Mouse (Mus musculus): ENCODE data around the gene Fry. TPM values are rescaled to one million over a fixed set of nuclear protein-coding genes. Genes with fewer than 3 reads are reported as not detected.

Fry gene
- polyA plus RNA-seq, 1 experiment from 2014 or later, result 8.8 TPM

- Histone ChIP-seq H3K4me2 (no peak overlapping the region), H3K9me3 (ENCODE audit: control insufficient read depth, low read length) (no peaks in the 10 kb centered on the region), H3K36me3 (ENCODE audit: control insufficient read depth, insufficient read depth, low read length) (no peaks in the 10 kb centered on the region), H3K4me1 (ENCODE audit: control insufficient read depth, insufficient read depth, low read length) (peaks cover 8% of the 10 kb centered on the region), H3K4me3 (ENCODE audit: low read depth, low read length) (no peak overlapping the region), H3K27me3 (ENCODE audit: control insufficient read depth, insufficient read depth, low read length) (no peaks in the 10 kb centered on the region; the same call in 1 of the 2 replicates), H3K9ac (ENCODE audit: low read length) (no peak overlapping the region), H3K27ac (ENCODE audit: low read depth, low read length) (no peak overlapping the region)
- ATAC-seq (ENCODE audit: low FRiP score) (no peak), DNase-seq (ENCODE audit: low spot score, missing footprints) (no peak)
- WGBS, result 92% methylated on average over 16 of the region's 16 CpGs
These were observed 143.7 kb downstream of the Fry start for GRCm38 (mm10) chr5:150262046-150262716.

GRCm38 (mm10) chr5:150262717-150263103 lies 144.3 kb downstream of the Fry start:
- WGBS, result 87% methylated on average over 5 of the region's 5 CpGs
- ATAC-seq (ENCODE audit: low FRiP score), result no peak
- H3K36me3 ChIP-seq (ENCODE audit: control insufficient read depth, insufficient read depth, low read length), result no peaks in the 10 kb centered on the region
- no peak overlapping the region for H3K27ac ChIP-seq (ENCODE audit: low read depth, low read length)
- H3K9ac ChIP-seq (ENCODE audit: low read length), result no peak overlapping the region
- H3K27me3 ChIP-seq (ENCODE audit: control insufficient read depth, insufficient read depth, low read length), result no peaks in the 10 kb centered on the region; the same call in 1 of the 2 replicates
- no peak for DNase-seq (ENCODE audit: low spot score, missing footprints)
- H3K4me2 ChIP-seq, result no peak overlapping the region
- no peak overlapping the region for H3K4me3 ChIP-seq (ENCODE audit: low read depth, low read length)
- H3K9me3 ChIP-seq (ENCODE audit: control insufficient read depth, low read length), result no peaks in the 10 kb centered on the region
- H3K4me1 ChIP-seq (ENCODE audit: control insufficient read depth, insufficient read depth, low read length), result peaks cover 8% of the 10 kb centered on the region

DNA sequence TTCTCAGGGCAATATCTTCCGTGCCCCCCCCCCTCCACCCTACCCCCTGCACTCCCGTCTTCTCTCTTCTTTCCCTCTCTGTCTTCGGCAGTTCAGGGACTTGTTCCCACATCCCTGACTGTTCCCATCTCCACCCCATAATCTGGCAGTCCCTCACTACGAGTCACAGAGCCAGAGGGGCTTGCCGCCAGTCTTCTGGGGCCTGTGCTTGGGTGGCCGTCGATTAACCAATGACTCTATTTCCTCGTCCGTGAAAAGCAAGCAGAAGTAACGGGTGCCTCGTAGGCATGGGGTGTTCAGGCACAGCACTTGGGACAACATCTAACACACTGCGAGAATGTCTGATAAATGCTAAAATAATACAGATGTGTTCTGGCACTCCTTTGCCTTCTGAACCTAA lies 144.7 kb downstream of the Fry start:
- DNase-seq (ENCODE audit: low spot score, missing footprints) (no peak), ATAC-seq (ENCODE audit: low FRiP score) (no peak)
- Histone ChIP-seq H3K4me3 (ENCODE audit: low read depth, low read length) (no peak overlapping the region), H3K4me1 (ENCODE audit: control insufficient read depth, insufficient read depth, low read length) (peaks cover 8% of the 10 kb centered on the region), H3K9ac (ENCODE audit: low read length) (no peak overlapping the region), H3K9me3 (ENCODE audit: control insufficient read depth, low read length) (no peaks in the 10 kb centered on the region), H3K27ac (ENCODE audit: low read depth, low read length) (no peak overlapping the region), H3K36me3 (ENCODE audit: control insufficient read depth, insufficient read depth, low read length) (no peaks in the 10 kb centered on the region), H3K4me2 (no peak overlapping the region), H3K27me3 (ENCODE audit: control insufficient read depth, insufficient read depth, low read length) (no peaks in the 10 kb centered on the region; the same call in 1 of the 2 replicates)
- WGBS, result 82% methylated on average over 12 of the region's 12 CpGs

DNA sequence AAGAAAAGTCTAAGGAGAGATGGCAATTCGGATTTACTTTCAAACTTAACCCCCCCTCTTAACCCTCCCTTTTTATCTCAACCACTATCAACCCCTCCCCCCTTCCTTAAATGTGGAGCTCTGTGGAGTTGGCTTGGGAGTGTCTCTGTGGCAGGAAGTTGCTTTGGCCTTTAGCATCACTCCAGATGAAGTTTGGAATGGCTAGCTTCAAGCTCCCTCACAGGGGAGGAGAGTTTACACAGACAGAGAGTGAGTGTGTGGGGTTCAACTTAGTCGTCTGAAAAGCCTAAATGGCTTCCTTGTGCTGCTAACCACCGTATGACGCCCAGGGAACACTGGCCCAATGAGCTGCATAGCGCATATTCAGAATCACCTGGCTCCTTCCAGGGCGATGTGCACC lies 145.2 kb downstream of the Fry start:
- DNase-seq (ENCODE audit: low spot score, missing footprints) (no peak), ATAC-seq (ENCODE audit: low FRiP score) (no peak)
- Histone ChIP-seq H3K36me3 (ENCODE audit: control insufficient read depth, insufficient read depth, low read length) (no peaks in the 10 kb centered on the region), H3K9me3 (ENCODE audit: control insufficient read depth, low read length) (no peaks in the 10 kb centered on the region; the same call in 1 of the 2 replicates), H3K4me1 (ENCODE audit: control insufficient read depth, insufficient read depth, low read length) (peaks cover 8% of the 10 kb centered on the region), H3K4me3 (ENCODE audit: low read depth, low read length) (no peak overlapping the region), H3K9ac (ENCODE audit: low read length) (no peak overlapping the region), H3K4me2 (no peak overlapping the region), H3K27ac (ENCODE audit: low read depth, low read length) (no peak overlapping the region), H3K27me3 (ENCODE audit: control insufficient read depth, insufficient read depth, low read length) (no peaks in the 10 kb centered on the region)
- 79% methylated on average over 6 of the region's 6 CpGs for WGBS

DNA sequence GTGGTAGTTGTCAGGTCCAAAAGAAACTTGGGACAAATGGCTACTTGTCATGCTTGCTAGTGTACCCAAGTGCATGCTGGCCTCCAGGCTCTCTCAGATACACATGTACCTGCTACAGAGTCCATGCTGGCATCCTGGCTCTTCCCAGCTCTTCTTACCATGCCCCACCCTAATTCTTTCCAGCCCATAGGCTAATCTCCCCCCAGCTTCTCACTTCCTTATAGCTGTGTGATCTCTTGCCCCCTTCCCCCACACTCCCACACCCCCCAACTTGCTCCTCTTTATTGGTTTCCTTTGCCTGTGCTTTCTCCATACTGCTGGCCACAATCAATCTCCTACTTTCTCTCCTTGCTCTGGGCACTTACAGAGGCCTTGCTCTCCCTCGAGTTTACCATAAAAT lies 146.6 kb downstream of the Fry start:
- no peaks in the 10 kb centered on the region; the same call in 1 of the 2 replicates for H3K9me3 ChIP-seq (ENCODE audit: control insufficient read depth, low read length)
- no peaks in the 10 kb centered on the region for H3K27me3 ChIP-seq (ENCODE audit: control insufficient read depth, insufficient read depth, low read length)
- H3K4me2 ChIP-seq, result no peak overlapping the region
- H3K9ac ChIP-seq (ENCODE audit: low read length), result no peak overlapping the region
- no peak overlapping the region for H3K27ac ChIP-seq (ENCODE audit: low read depth, low read length)
- H3K4me3 ChIP-seq (ENCODE audit: low read depth, low read length), result no peak overlapping the region
- no peaks in the 10 kb centered on the region for H3K4me1 ChIP-seq (ENCODE audit: control insufficient read depth, insufficient read depth, low read length)
- no peaks in the 10 kb centered on the region for H3K36me3 ChIP-seq (ENCODE audit: control insufficient read depth, insufficient read depth, low read length)
- WGBS, result 64% methylated on average over 1 of the region's 1 CpGs
- DNase-seq (ENCODE audit: low spot score, missing footprints) (no peak), ATAC-seq (ENCODE audit: low FRiP score) (no peak)

DNA sequence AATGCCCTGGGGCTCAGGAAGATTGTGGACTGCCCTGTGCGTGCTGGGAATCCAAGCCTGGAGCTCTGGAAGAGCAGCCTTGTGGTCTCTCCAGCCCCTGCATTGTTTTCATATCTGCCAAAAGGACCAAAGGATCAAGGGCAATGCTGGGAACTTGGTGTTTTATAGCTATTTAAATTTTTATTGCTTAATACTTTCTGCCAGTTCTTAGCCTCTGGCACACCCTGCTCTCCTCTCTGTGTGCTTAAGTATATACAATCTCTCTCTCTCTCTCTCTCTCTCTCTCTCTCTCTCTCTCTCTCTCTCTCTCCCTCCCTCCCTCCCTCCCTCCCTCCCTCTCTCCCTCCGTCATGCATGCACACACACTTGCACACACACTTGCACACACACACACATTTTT lies 147.5 kb downstream of the Fry start:
- Histone ChIP-seq H3K4me2 (no peak overlapping the region), H3K9ac (ENCODE audit: low read length) (no peak overlapping the region), H3K4me3 (ENCODE audit: low read depth, low read length) (no peak overlapping the region), H3K27me3 (ENCODE audit: control insufficient read depth, insufficient read depth, low read length) (no peaks in the 10 kb centered on the region), H3K27ac (ENCODE audit: low read depth, low read length) (no peak overlapping the region), H3K36me3 (ENCODE audit: control insufficient read depth, insufficient read depth, low read length) (no peaks in the 10 kb centered on the region), H3K4me1 (ENCODE audit: control insufficient read depth, insufficient read depth, low read length) (no peaks in the 10 kb centered on the region), H3K9me3 (ENCODE audit: control insufficient read depth, low read length) (no peaks in the 10 kb centered on the region; the same call in 1 of the 2 replicates)
- WGBS, result 72% methylated on average over 2 of the region's 2 CpGs
- ATAC-seq (ENCODE audit: low FRiP score), result no peak
- DNase-seq (ENCODE audit: low spot score, missing footprints), result no peak

- Histone ChIP-seq H3K27ac (ENCODE audit: low read depth, low read length) (no peak overlapping the region), H3K27me3 (ENCODE audit: control insufficient read depth, insufficient read depth, low read length) (no peaks in the 10 kb centered on the region), H3K9me3 (ENCODE audit: control insufficient read depth, low read length) (no peaks in the 10 kb centered on the region; the same call in 1 of the 2 replicates), H3K4me1 (ENCODE audit: control insufficient read depth, insufficient read depth, low read length) (no peaks in the 10 kb centered on the region), H3K4me2 (no peak overlapping the region), H3K9ac (ENCODE audit: low read length) (no peak overlapping the region), H3K36me3 (ENCODE audit: control insufficient read depth, insufficient read depth, low read length) (no peaks in the 10 kb centered on the region), H3K4me3 (ENCODE audit: low read depth, low read length) (no peak overlapping the region)
- DNase-seq (ENCODE audit: low spot score, missing footprints) (no peak), ATAC-seq (ENCODE audit: low FRiP score) (no peak)
- WGBS, result 87% methylated on average over 3 of the region's 3 CpGs
These were observed 149.8 kb downstream of the Fry start for GRCm38 (mm10) chr5:150268261-150268660.

DNA sequence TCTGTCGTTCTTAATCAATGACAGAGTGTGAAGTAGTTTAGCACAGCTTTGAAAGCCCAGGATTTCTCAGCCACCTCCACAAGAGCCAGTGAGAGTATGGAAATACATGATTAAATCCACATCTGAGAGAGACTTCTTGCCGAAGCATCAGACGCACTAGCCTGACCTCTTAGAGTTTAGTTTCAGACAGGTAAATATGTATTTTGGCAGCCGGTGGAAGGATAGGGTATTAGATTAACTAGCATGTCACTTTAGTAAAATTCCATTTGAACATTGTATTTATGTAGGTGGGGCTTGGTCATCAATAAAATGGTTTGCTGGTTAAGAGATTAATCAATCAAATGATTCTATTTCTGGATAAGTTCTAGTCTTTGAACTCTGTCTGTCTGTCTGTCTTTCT lies 152.0 kb downstream of the Fry start:
- Histone ChIP-seq H3K4me3 (ENCODE audit: low read depth, low read length) (no peak overlapping the region), H3K4me1 (ENCODE audit: control insufficient read depth, insufficient read depth, low read length) (no peaks in the 10 kb centered on the region), H3K9me3 (ENCODE audit: control insufficient read depth, low read length) (no peaks in the 10 kb centered on the region; the same call in 1 of the 2 replicates), H3K36me3 (ENCODE audit: control insufficient read depth, insufficient read depth, low read length) (no peaks in the 10 kb centered on the region), H3K9ac (ENCODE audit: low read length) (no peak overlapping the region), H3K27me3 (ENCODE audit: control insufficient read depth, insufficient read depth, low read length) (no peaks in the 10 kb centered on the region), H3K27ac (ENCODE audit: low read depth, low read length) (no peak overlapping the region), H3K4me2 (no peak overlapping the region)
- no peak for ATAC-seq (ENCODE audit: low FRiP score)
- WGBS, result 91% methylated on average over 4 of the region's 4 CpGs
- DNase-seq (ENCODE audit: low spot score, missing footprints), result no peak

DNA sequence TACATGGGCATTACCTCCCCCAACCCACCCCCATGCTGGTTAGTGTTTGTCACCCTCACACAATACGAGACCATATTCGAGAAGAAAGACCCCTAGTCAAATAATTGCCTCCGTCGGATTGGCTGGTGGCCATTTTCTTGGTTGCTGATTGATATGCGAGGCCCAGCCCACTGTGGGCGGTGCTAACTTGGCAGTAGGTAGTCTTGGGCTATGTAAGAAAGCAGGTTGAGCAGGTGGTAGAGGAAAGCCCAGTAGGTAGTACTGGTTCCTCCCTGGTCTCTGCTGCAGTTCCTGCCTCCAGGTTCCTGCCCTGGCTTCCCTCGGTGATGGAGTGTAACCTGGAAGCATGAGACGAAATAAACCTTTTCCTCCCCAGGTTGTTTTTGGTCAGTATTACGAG lies 153.7 kb downstream of the Fry start:
- no peaks in the 10 kb centered on the region for H3K27me3 ChIP-seq (ENCODE audit: control insufficient read depth, insufficient read depth, low read length)
- no peak for DNase-seq (ENCODE audit: low spot score, missing footprints)
- 89% methylated on average over 9 of the region's 9 CpGs for WGBS
- no peaks in the 10 kb centered on the region for H3K4me1 ChIP-seq (ENCODE audit: control insufficient read depth, insufficient read depth, low read length)
- H3K9ac ChIP-seq (ENCODE audit: low read length), result no peak overlapping the region
- no peak overlapping the region for H3K4me2 ChIP-seq
- no peaks in the 10 kb centered on the region; the same call in 1 of the 2 replicates for H3K9me3 ChIP-seq (ENCODE audit: control insufficient read depth, low read length)
- no peak overlapping the region for H3K4me3 ChIP-seq (ENCODE audit: low read depth, low read length)
- no peak overlapping the region for H3K27ac ChIP-seq (ENCODE audit: low read depth, low read length)
- no peaks in the 10 kb centered on the region for H3K36me3 ChIP-seq (ENCODE audit: control insufficient read depth, insufficient read depth, low read length)
- ATAC-seq (ENCODE audit: low FRiP score), result no peak

All from midbrain, embryonic 11.5 days (tissue).